Mouse (Mus musculus) layer of hippocampus, postnatal 25 days (tissue): ENCODE results near the gene Fbxw5. TPM values are rescaled to one million over a fixed set of nuclear protein-coding genes. Genes with fewer than 3 reads are reported as not detected.

Experiments
- DNase-seq, 2 experiments: peaks; one replicate each; pipeline ENCODE4 v3.0.0; 2022; ENCODE audit warnings: mixed read lengths in 2 of 2, low spot score in 1 of 2; ENCODE audit errors: extremely low spot score in 1 of 2
- total RNA-seq, 2 experiments: library from RNA; stranded (reverse); gene quantifications; 2 replicates each; pipeline ENCODE4 v1.2.3; 2021

Fbxw5 gene
- total RNA-seq, result 100 to 1,000 TPM; 114 to 131 TPM

DNA sequence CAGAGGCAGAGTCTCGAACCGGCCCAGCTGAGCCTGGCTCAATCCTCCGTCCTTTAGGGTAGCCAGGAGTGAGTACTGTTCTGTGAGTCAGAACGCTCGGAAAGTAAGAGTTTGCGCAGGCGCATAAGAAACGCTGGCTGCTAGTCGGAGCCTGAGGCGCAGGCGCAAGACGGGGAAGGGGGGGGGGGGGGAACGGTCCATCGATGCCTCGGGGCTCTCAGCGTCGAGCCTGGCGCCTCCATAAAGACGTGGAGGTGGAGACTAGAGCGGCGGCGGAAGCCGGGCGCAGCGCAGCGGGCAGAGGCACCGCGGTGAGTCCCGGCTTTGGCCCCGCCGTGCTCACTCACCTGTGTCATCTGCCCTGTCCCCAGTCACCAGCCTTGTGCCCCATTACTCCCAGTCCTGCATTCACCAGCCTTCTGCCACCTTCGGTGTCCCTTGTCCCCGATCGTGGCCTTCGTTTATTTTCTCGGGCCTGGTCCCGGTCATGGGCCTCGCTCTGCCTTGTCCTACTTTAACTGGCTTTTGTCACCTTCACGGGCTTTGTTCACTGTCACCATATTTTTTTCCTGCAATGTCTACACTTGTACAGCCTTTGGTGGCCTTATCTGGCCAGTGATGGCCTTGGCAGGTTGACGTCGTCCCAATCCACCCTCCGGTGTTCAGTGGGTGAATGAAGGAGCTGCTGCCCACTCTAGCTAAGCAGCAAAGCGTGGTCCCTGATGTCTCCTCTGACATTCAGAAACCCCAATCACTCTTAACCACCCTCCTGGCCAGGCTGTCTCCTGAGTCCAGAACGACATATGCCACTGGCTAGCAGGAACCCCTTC is at the start of gene Fbxw5:
Gene Fbxw5 (plus strand): TSS at position 175 of the 830 bp plus-strand sequence.
- DNase-seq, result peak; percentile 70 to 82

DNA sequence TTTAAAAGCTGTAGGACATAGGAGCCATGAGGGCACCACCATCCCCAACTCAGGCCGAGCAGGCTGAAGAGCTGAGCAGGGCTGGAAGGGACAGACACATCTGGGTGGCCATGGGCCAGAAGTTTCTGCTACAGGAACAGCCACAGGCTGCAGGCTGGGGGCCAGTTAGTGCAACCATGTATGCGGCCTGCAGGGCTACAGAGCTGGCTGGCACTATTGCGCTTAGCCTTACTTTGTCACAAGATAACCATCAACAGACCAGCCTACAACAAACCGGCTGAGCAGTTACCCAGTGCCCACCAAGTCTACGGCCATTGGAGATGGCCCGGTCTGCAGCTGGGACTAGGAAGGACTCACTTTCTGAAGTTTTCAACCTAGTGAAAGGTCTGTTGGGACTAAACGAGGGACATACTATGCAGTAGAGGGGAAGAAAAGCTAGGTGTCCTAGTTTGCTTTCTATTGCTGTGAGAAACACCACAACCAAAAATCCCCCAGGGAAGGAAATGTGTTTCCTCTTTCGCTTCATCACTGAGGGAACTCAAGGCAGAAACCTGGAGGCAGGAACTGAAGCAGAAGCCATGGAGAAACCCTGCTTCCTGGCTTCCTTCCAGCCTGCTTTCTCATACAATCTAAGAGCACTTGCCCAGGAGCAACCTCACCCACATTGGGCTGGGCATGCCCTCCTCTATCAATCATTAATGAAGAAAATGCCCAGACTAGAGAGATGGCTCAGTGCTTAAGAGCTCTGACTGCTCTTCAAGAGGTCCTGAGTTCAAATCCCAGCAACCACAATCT is 49.5 kb upstream of the Fbxw5 start:
- DNase-seq, result no peak

GRCm38 (mm10) chr2:25452951-25453350 is 47.6 kb upstream of the Fbxw5 start:
- no peak for DNase-seq

DNA sequence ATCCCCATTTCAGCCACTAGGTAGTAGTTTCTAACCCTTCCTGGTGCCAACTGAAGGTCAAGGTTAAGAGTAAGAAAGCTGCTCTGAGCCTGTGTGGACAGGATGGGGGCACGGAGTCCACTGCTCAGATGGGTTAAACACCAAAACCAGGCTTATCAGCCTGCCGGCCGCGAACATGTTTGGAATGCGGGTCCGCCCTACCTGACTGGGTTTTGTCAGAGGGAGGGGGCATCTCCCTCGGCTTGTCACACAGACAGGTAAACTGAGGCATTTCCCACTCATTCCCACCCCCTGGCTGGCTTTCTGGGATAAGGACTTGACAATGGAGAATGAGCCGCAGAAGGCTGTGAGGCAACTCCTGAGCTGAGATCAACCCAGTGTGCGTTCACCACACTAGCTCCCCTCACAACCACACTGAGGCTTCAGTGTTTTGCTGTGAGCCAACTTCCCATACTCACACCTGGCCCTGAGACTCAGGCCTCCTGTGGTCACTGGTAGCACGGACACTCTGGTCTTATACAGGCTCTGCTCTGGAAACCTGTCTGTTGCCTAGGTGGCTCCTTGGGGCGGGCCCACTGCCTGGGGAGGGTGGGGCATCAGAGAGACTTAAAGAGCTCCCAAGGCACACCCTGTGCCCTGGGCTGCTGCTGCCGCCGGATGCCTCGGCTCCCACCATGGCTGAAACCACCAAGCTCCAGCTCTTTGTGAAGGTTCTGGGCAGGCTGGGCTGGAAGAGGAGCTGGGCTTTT is 44.2 kb upstream of the Fbxw5 start, which contains the start of gene Clic3:
Gene Clic3 (plus strand): TSS at position 634 of the 749 bp plus-strand sequence.
- no peak for DNase-seq

- no peak for DNase-seq
These were observed 43.3 kb upstream of the Fbxw5 start for GRCm38 (mm10) chr2:25457022-25457896.

DNA sequence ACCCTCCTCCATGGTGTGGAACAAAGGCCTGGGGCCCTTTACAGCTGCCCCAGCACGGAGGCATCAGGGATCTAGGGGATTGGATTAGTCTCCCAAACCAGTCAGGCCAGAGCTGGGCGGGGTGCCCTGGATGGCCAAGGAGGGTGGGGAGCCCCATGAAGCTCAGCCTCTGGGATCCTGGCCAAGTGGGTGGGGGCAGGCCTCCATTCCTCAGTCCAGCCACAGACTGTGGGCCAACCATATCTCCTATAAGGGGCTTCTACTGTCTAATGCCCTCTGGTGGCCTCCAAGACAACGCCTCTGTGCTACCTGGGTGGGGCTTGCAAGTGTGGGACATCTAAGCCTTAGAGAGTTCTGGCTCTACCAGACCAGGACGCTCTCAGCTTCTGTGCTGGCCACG is 41.6 kb upstream of the Fbxw5 start:
- DNase-seq, result no peak

GRCm38 (mm10) chr2:25460135-25460534 is 40.4 kb upstream of the Fbxw5 start:
- DNase-seq, result no peak

DNA sequence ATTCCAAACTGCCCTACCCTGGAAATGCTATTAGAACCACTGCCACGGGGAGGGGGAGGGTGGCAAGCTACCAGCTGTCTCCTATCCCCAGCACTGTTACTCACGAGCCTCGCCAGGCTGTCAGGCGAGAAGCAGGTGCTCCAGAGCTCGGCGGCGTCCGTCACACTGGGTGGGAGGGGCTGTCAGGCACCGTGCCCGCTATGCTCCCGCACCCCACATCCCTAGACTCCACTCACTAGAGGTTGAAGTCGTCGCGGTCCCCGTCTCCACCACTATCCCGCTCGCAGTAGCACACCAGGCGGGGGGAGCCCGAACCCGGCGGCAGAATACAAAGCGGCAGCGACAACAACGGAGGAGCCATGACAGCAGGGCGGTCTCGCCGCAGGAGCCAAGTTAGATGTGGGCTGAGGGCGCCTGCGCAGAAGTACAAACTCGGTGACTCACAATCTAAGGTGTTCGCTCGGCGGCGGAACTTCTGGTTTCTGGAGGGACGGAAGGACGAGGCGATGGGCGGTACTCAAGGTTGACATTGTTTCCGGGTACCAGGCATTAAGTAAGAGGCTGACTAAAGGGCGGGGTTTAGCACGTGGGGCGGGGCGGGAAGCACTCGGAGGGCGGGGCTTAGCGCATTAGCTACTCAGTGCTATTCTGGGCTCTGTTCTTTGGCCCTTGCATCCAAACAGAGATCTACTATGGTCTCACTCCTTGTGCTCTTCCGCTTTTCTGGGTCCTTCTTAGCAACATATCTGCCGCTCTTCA is 39.8 kb upstream of the Fbxw5 start, which contains the start of gene Paxx:
Gene Paxx (minus strand): TSS at position 544 of the 759 bp plus-strand sequence.
- DNase-seq, result peak; percentile 75 to 84

DNA sequence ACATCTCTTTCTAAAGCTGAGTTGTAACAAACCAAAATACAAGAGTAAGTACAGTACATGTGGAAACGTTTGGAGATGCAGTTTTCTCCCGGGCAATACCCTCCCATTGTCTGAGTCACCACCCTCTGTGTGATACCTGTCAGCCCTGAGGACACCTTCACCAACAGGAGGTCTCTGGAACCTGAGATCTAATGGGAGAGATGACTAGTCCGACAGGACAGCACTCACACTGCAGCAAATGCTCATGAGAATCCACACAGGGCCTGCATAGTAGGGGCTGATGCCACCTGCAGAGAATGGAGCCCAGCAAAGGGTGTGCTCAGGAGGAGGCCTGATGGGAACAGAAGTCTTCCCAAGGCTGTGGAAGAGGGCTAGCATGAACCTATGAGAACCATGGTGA is 39.1 kb upstream of the Fbxw5 start:
- DNase-seq, result no peak

- DNase-seq, result no peak
These were observed 36.9 kb upstream of the Fbxw5 start for GRCm38 (mm10) chr2:25463630-25464029.

DNA sequence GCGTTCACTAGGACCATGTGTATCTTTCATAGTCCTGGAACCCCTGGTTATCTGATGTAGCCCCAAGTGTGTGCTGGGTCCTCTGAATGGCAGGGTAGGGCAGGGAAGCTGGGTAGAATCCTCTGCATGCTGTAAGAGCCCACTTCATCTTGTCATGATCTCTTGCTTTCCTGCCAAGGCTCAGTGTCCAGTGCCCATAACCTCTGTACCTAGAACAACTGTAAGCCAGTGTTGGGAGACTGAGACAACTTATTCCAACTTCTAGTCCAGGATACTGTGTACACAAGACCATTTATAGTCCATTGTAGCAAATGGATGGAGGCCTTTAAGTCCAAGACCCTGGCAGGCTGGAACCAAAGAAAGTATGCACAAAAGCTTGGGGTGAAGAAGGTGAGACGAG is 35.3 kb upstream of the Fbxw5 start:
- no peak for DNase-seq

- DNase-seq, result no peak
These were observed 34.5 kb upstream of the Fbxw5 start for GRCm38 (mm10) chr2:25465816-25466635.

DNA sequence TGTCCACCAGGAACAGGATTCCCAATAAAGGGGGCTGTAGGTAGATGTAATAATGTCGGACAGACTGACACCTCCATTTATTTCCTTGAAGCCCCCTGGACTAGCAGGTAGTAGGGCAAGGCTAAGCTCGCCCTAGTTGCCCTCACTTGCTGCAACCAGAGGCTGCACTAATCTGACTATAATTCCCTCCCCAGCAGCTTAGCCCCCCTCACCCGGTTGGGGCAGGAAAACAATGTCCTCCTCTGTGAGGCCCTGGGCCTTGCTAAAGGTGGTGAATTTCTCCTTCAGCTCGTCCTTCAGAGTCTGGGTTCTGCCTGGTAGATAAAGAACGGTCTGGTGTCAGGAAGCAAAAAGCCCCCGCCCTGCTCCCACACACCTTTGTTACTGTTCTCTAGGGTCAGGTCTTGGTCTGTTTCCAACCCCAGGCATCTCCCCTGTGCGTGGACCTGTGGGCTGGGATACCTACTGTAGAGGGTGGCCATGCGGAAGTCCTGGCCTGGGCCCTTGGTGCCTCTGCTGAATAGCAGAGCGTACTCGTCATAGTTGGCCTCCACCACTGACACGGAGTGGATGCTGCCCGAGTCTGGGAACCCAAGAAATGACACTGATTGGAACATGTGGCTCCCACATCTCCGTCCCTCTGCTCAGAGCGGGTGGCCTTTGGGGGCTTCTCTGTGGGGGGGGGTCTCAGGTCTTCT is 32.8 kb upstream of the Fbxw5 start:
- no peak for DNase-seq

- DNase-seq, result peak in 1 of 2 experiments; percentile 41
These were observed 31.3 kb upstream of the Fbxw5 start for GRCm38 (mm10) chr2:25468962-25469915.

DNA sequence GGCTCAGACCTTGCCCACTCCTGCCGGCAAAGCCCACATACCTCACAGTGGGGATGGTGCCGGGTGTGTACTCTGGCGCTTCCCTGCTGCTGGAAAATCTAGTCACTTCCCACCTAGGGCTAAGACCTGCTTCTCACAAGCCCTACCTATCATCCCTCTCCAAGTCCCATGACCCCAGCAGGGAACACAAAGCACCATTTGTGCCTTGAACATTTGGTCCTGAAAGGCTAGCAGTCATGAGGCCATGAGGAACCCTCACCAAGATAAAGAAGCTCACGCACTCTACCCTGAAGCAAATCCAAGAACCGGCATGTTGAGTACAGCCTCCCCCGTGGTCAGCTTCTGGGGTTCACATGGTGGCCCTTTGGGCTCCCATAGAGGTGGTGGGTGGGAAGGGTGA is 30.6 kb upstream of the Fbxw5 start, which contains the start of gene Ptgds:
Gene Ptgds (minus strand): TSS at position 78 of the 400 bp plus-strand sequence.
- DNase-seq, result no peak

GRCm38 (mm10) chr2:25472550-25472949 is 28.0 kb upstream of the Fbxw5 start:
- no peak for DNase-seq
